Mouse (Mus musculus) 3T3-L1 (cell line): ENCODE data around the gene Adgre5.

Source experiments
- DNase-seq: peaks from one replicate; pipeline ENCODE4 v3.0.0-alpha.2; 2015; ENCODE audit warnings: low read depth, low spot score

Gene Adgre5

GRCm38 (mm10) chr8:83689264-83689663 lies 51.9 kb downstream of the Adgre5 start:
- no peak for DNase-seq

DNA sequence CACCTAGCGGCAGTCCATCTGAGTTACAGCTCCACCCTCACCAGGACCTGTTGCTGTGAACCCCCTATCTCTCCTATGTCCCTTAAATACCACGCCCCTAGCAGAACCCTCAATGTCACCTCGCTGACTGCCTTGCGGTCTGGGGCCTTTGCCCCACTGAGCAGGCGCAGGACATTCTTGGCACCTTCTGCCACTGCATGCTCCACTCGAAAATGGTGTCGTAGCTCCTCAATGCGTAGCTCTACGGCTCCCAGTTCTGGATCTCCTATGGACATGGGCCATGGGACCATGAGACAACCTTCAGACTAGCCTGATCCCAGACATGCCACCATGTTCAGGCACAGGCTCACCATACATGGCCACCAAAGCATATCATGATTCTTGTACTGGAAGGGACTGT lies 56.6 kb downstream of the Adgre5 start:
- DNase-seq, result no peak

GRCm38 (mm10) chr8:83681099-83681498 lies 60.0 kb downstream of the Adgre5 start:
- DNase-seq, result no peak

DNA sequence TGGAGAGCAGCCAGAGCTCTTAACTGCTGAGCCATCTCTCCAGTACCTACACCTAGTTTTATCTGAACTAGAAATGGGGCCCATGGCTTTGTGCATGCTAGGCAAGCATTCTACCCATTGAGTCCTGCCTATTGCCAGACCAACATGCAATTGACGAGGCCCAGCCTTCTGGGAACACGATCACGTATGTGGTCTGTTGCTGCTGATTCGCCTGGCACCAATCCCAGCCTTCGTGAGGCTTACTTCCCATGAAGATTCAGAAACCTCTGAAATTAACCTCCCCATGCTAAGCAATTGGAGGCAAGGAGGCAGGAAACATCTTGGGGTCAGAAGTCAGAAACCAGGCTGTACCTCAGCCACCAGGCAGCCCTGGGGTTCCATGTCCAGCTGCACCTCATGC lies 60.5 kb downstream of the Adgre5 start:
- no peak for DNase-seq

GRCm38 (mm10) chr8:83679866-83680265 lies 61.3 kb downstream of the Adgre5 start:
- DNase-seq, result no peak

GRCm38 (mm10) chr8:83674497-83674896 lies 66.6 kb downstream of the Adgre5 start:
- no peak for DNase-seq
